Mouse (Mus musculus): ENCODE measurements at regions not wholly inside any gene's neighbourhood (a gene's known extent, or its start where the extent isn't known, plus 50 kb on each side); places are given as distances from the start of the nearest gene placed in this dataset.

GRCm38 (mm10) chr16:24053403-24053802 is 64.8 kb upstream of the Bcl6 start:
- DNase-seq (ENCODE audit: low spot score) = no peak

- DNase-seq (ENCODE audit: low spot score) = no peak
Measured at GRCm38 (mm10) chr16:24050856-24051640, 62.4 kb upstream of the Bcl6 start.

GRCm38 (mm10) chr16:24043779-24044178 is 55.1 kb upstream of the Bcl6 start:
- no peak for DNase-seq (ENCODE audit: low spot score)

GRCm38 (mm10) chr16:24042977-24043376 is 54.3 kb upstream of the Bcl6 start:
- no peak for DNase-seq (ENCODE audit: low spot score)

- no peak for DNase-seq (ENCODE audit: low spot score)
Measured at GRCm38 (mm10) chr16:24042216-24042615, 53.6 kb upstream of the Bcl6 start.

- no peak for DNase-seq (ENCODE audit: low spot score)
Measured at GRCm38 (mm10) chr16:24041403-24041802, 52.8 kb upstream of the Bcl6 start.

GRCm38 (mm10) chr16:24039765-24040164 is 51.1 kb upstream of the Bcl6 start:
- no peak for DNase-seq (ENCODE audit: low spot score)
